Mouse (Mus musculus) ES-E14 (cell line): ENCODE measurements at regions not wholly inside any gene's neighbourhood (a gene's known extent, or its start where the extent isn't known, plus 50 kb on each side); places are given as distances from the start of the nearest gene placed in this dataset.

Source experiments
- DNase-seq: peaks from one replicate; pipeline ENCODE4 v3.0.0-alpha.2; 2013; ENCODE audit warnings: low read depth, low spot score
- H3K27ac ChIP-seq: 2 replicates; pipeline ENCODE4 v1.5.1; 2012; ENCODE audit warnings: low read depth, mild to moderate bottlenecking, low read length, moderate library complexity, mixed read lengths; ENCODE audit not compliant: poor library complexity, insufficient read depth, severe bottlenecking
- H3K36me3 ChIP-seq: 2 replicates; pipeline ENCODE4 v1.6.1; 2012; ENCODE audit warnings: mild to moderate bottlenecking, low read length, moderate library complexity, mixed read lengths; ENCODE audit not compliant: control insufficient read depth, poor library complexity, insufficient read depth, severe bottlenecking
- H3K4me1 ChIP-seq, 2 experiments: fragments of 150-350 bp in 1 of 2; sonication (generic) in 1 of 2; 2 replicates each; pipeline ENCODE4 v1.6.1; 2012; ENCODE audit warnings: low read length in 2 of 2, mild to moderate bottlenecking in 1 of 2, mixed read lengths in 1 of 2; ENCODE audit not compliant: control insufficient read depth in 2 of 2, insufficient read depth in 2 of 2, poor library complexity in 1 of 2
- H3K4me3 ChIP-seq, 2 experiments: fragments of 150-350 bp in 1 of 2; sonication (generic) in 1 of 2; 2 replicates each; pipeline ENCODE4 v1.5.1; 2012; ENCODE audit warnings: low read length in 2 of 2, low read depth in 1 of 2, mild to moderate bottlenecking in 1 of 2, mixed read lengths in 1 of 2; ENCODE audit not compliant: insufficient read depth in 1 of 2, poor library complexity in 1 of 2, severe bottlenecking in 1 of 2
- H3K9ac ChIP-seq: 2 replicates; pipeline ENCODE4 v1.6.1; 2012; ENCODE audit warnings: low read depth, mild to moderate bottlenecking, low read length, mixed read lengths; ENCODE audit not compliant: poor library complexity, insufficient read depth, severe bottlenecking
- H3K9me3 ChIP-seq: fragments of 150-350 bp; sonication (generic); 2 replicates; pipeline ENCODE4 v1.6.1; 2012; ENCODE audit warnings: low read depth, mild to moderate bottlenecking, low read length; ENCODE audit not compliant: control insufficient read depth, insufficient read depth
- CHD2 ChIP-seq: IDR thresholded peaks from 2 replicates; pipeline ENCODE4 v1.6.1; 2014; ENCODE audit warnings: mild to moderate bottlenecking, low read depth, low read length, inconsistent platforms
- HCFC1 ChIP-seq: IDR thresholded peaks from 2 replicates; pipeline ENCODE4 v1.6.1; 2012; ENCODE audit warnings: low read length, inconsistent platforms, borderline replicate concordance; ENCODE audit not compliant: insufficient read depth
- MAFK ChIP-seq: IDR thresholded peaks from 2 replicates; pipeline ENCODE4 v1.6.1; 2014; ENCODE audit warnings: mild to moderate bottlenecking, low read depth, low read length, inconsistent platforms; ENCODE audit not compliant: insufficient read depth
- ZC3H11A ChIP-seq: IDR thresholded peaks from 2 replicates; pipeline ENCODE4 v1.6.1; 2012; ENCODE audit warnings: low read depth, mild to moderate bottlenecking, inconsistent platforms, low read length, borderline replicate concordance
- ZNF384 ChIP-seq: IDR thresholded peaks from 2 replicates; pipeline ENCODE4 v1.6.1; 2012; ENCODE audit warnings: low read depth, low read length, inconsistent platforms
- in situ Hi-C, 2 experiments: fragments of 600-800 bp; cut with MboI; formaldehyde crosslinking; loops; one replicate each; pipeline ENCODE4 v1.15.1; 2025; ENCODE audit warnings: low sequenced_read_pairs in 2 of 2, inconsistent platforms in 1 of 2; ENCODE audit not compliant: unreplicated experiment in 2 of 2

- Histone ChIP-seq H3K4me1 (peaks cover 2 to 4% of the 10 kb centered on the region in 2 experiments; a peak in 1 of 4 replicates), H3K4me3 (no peak overlapping the region), H3K27ac (no peak overlapping the region), H3K36me3 (no peaks in the 10 kb centered on the region), H3K9me3 (no peaks in the 10 kb centered on the region), H3K9ac (no peak overlapping the region)
- TF ChIP-seq ZNF384: no peak
- TF ChIP-seq CHD2: no peak
- no peak for TF ChIP-seq ZC3H11A
- no peak for TF ChIP-seq MAFK
- no peak for TF ChIP-seq HCFC1
- DNase-seq: no peak
- in situ Hi-C loops: no loop called here
These were observed 131.9 kb upstream of the Fndc3a start for GRCm38 (mm10) chr14:72841753-72842152.

- Histone ChIP-seq H3K27ac (no peak overlapping the region), H3K9ac (no peak overlapping the region), H3K4me1 (no peaks in the 10 kb centered on the region), H3K4me3 (no peak overlapping the region), H3K9me3 (no peaks in the 10 kb centered on the region), H3K36me3 (no peaks in the 10 kb centered on the region)
- TF ChIP-seq HCFC1 (no peak), CHD2 (no peak), MAFK (no peak), ZNF384 (no peak), ZC3H11A (no peak)
- DNase-seq: no peak
- in situ Hi-C loops: no loop called here
These were observed 125.4 kb upstream of the Fndc3a start for GRCm38 (mm10) chr14:72835158-72835557.

GRCm38 (mm10) chr14:72829261-72829660, 119.5 kb upstream of the Fndc3a start:
- no peaks in the 10 kb centered on the region for H3K9me3 ChIP-seq
- no peak overlapping the region for H3K4me3 ChIP-seq
- no peak for DNase-seq
- in situ Hi-C loops: no loop called here
- no peak overlapping the region for H3K9ac ChIP-seq
- no peaks in the 10 kb centered on the region for H3K4me1 ChIP-seq
- TF ChIP-seq ZC3H11A (no peak), ZNF384 (no peak), CHD2 (no peak), HCFC1 (no peak), MAFK (no peak)
- no peaks in the 10 kb centered on the region for H3K36me3 ChIP-seq
- no peak overlapping the region for H3K27ac ChIP-seq

- Histone ChIP-seq H3K4me3 (no peak overlapping the region), H3K4me1 (no peaks in the 10 kb centered on the region), H3K9ac (no peak overlapping the region), H3K27ac (no peak overlapping the region), H3K36me3 (no peaks in the 10 kb centered on the region), H3K9me3 (no peaks in the 10 kb centered on the region)
- no peak for TF ChIP-seq CHD2
- TF ChIP-seq MAFK: no peak
- TF ChIP-seq ZNF384: no peak
- no peak for TF ChIP-seq ZC3H11A
- TF ChIP-seq HCFC1: no peak
- in situ Hi-C loops: no loop called here
- no peak for DNase-seq
These were observed 115.7 kb upstream of the Fndc3a start for GRCm38 (mm10) chr14:72825549-72825948.

- in situ Hi-C loops: no loop called here
- H3K4me3 ChIP-seq: no peak overlapping the region
- no peak overlapping the region for H3K27ac ChIP-seq
- no peak for DNase-seq
- no peaks in the 10 kb centered on the region for H3K36me3 ChIP-seq
- H3K9ac ChIP-seq: no peak overlapping the region
- TF ChIP-seq MAFK: no peak
- TF ChIP-seq ZNF384: no peak
- TF ChIP-seq HCFC1: no peak
- TF ChIP-seq CHD2: no peak
- TF ChIP-seq ZC3H11A: no peak
- H3K9me3 ChIP-seq: no peaks in the 10 kb centered on the region
- H3K4me1 ChIP-seq: no peaks in the 10 kb centered on the region
These were observed 112.4 kb upstream of the Fndc3a start for GRCm38 (mm10) chr14:72822231-72822615.
